Mouse (Mus musculus) forebrain, embryonic 14.5 days (tissue): Measurements from ENCODE around the gene Acsbg1. TPM values are rescaled to one million over a fixed set of nuclear protein-coding genes. Genes with fewer than 3 reads are reported as not detected.
A peak's percentile ranks its signal among the peaks of the same experiment; 100 is the strongest.

Experiments
- ATAC-seq: fragments of 200-750 bp; cut with Nextera tagmentation; 2 replicates; pipeline ENCODE4 v1.8.0; 2017; ENCODE audit warnings: mild to moderate bottlenecking, moderate library complexity
- DNase-seq: peaks from one replicate; pipeline ENCODE4 v3.0.0-alpha.2; 2015; ENCODE audit warnings: low spot score
- H3K27ac ChIP-seq: fragments of 300-500 bp; sonication (generic); 2 replicates; pipeline ENCODE4 v1.5.1; 2014; ENCODE audit warnings: low read depth, mild to moderate bottlenecking, control low read depth, low read length, moderate library complexity
- H3K27me3 ChIP-seq: fragments of 300-500 bp; sonication (generic); replicated peaks from 2 replicates; pipeline ENCODE4 v1.6.1; 2014; ENCODE audit warnings: low read length, control low read depth, mixed read lengths; ENCODE audit not compliant: control insufficient read depth, insufficient read depth
- H3K36me3 ChIP-seq: fragments of 300-500 bp; sonication (generic); 2 replicates; pipeline ENCODE4 v1.6.1; 2014; ENCODE audit warnings: low read length, control low read depth; ENCODE audit not compliant: control insufficient read depth, insufficient read depth
- H3K4me1 ChIP-seq: fragments of 300-500 bp; sonication (generic); 2 replicates; pipeline ENCODE4 v1.6.1; 2014; ENCODE audit warnings: antibody characterized with exemption, low read length, control low read depth; ENCODE audit not compliant: control insufficient read depth, insufficient read depth
- H3K4me2 ChIP-seq: fragments of 300-500 bp; sonication (generic); 2 replicates; pipeline ENCODE4 v1.6.1; 2014; ENCODE audit warnings: mild to moderate bottlenecking, control low read depth, low read length
- H3K4me3 ChIP-seq: fragments of 300-500 bp; sonication (generic); 2 replicates; pipeline ENCODE4 v1.5.1; 2014; ENCODE audit warnings: low read depth, low read length, control low read depth
- H3K9ac ChIP-seq: fragments of 300-500 bp; sonication (generic); 2 replicates; pipeline ENCODE4 v1.6.1; 2014; ENCODE audit warnings: mild to moderate bottlenecking, low read length, control low read depth, moderate library complexity
- H3K9me3 ChIP-seq: fragments of 300-500 bp; sonication (generic); replicated peaks from 2 replicates; pipeline ENCODE4 v1.6.1; 2016; ENCODE audit warnings: low read length, control low read depth, mixed read lengths; ENCODE audit not compliant: control insufficient read depth
- WGBS: fragments of 180-500 bp; shearing (Covaris S2); extraction: QIAGEN DNeasy Blood & Tissue Kit; methylation state at CpG from one replicate; pipeline ENCODE4 v1.1.7; 2014; 5-methylcytosine and 5-hydroxymethylcytosine counted together
- microRNA-seq: library from miRNA; unstranded; fragments of <30 nt; microRNA quantifications from one replicate; pipeline ENCODE4, GENCODE M21; 2016
- polyA plus RNA-seq: library from polyadenylated mRNA; unstranded; fragments of >200 nt; fragmentation: Nextera tagmentation; extraction: Ambion mirVana; gene quantifications from 2 replicates; pipeline ENCODE4 v1.2.1, GENCODE M21; 2014

Gene Acsbg1
- polyA plus RNA-seq, 1 experiment from 2014 or later = 18.6 TPM

DNA sequence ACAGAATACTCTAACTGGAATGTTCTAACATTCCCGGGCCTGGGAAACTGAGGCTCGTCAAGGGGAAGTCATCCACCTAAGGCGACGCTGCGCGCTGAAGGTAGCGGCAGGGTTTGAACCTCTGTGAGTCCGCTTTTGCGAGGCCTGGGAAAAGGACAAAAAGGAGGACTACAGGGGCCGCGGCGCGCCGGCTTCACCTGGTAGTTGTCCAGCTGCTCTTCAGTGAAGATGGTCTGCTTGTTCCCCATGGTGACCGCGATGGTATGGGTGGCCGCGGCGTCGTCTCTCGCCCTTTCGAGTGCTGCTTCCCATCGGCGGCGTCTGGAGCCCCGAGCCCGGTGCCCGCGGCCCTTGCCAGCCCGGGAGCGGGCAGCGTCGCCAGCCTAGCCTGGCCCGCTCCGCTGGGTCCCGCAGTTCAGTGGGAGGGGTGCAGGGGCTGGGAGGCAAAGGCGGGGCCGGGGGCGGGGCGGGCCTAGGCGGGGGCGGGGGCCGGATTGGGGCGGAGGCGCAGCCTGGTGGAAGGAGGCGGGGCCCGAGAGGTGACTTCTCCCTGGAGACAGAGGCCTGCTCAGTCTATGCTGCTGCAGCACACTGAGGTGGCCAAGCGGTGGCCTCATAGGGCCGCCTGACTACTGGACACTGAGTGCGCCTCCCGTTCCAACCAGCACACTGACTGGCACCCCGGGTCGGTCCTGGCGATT, 101.7 kb downstream of the Acsbg1 start, which contains the start of gene Cib2:
Gene Cib2 (minus strand): TSS at position 448 of the 701 bp plus-strand sequence.
- ATAC-seq (peak; percentile 97), DNase-seq (peak; percentile 83)
- no peaks in the 10 kb centered on the region for H3K9me3 ChIP-seq
- H3K27me3 ChIP-seq = no peaks in the 10 kb centered on the region
- peaks cover 6% of the 10 kb centered on the region; the same call in 1 of the 2 replicates for H3K4me1 ChIP-seq
- peak within 1 kb of the TSS; percentile 49 for H3K4me3 ChIP-seq
- 1% methylated on average over 54 of the region's 54 CpGs for WGBS
- H3K9ac ChIP-seq = peak within 1 kb of the TSS; percentile 67
- H3K4me2 ChIP-seq = peak within 1 kb of the TSS; percentile 66
- no peak within 1 kb of the TSS for H3K27ac ChIP-seq
- no peaks in the 10 kb centered on the region for H3K36me3 ChIP-seq

DNA sequence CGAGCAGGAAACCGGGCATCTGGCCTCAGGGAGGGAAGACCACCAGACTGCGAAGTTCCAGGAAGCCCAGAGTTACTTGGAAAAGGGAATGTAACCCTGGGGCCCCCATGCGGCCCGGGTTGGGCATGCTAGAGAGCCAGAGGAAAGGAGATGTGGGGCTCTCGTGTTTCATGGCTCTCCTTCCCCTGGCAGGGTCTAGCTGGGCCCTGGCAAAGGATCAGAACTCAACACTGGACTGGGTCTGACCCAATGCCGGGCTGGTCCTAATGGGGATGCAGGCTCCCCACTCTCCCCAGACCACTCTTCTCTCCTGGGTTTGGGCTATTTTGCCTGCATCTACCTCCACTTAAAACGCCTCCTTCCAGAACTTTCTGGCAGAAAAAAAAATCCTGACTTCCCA, 102.9 kb downstream of the Acsbg1 start:
- H3K9ac ChIP-seq = no peak overlapping the region
- H3K4me3 ChIP-seq = no peak overlapping the region
- no peak overlapping the region for H3K4me2 ChIP-seq
- H3K4me1 ChIP-seq = peaks cover 6% of the 10 kb centered on the region; the same call in 1 of the 2 replicates
- 78% methylated on average over 8 of the region's 8 CpGs for WGBS
- no peak overlapping the region for H3K27ac ChIP-seq
- no peaks in the 10 kb centered on the region for H3K27me3 ChIP-seq
- DNase-seq = no peak
- H3K36me3 ChIP-seq = no peaks in the 10 kb centered on the region
- ATAC-seq = no peak
- H3K9me3 ChIP-seq = no peaks in the 10 kb centered on the region

DNA sequence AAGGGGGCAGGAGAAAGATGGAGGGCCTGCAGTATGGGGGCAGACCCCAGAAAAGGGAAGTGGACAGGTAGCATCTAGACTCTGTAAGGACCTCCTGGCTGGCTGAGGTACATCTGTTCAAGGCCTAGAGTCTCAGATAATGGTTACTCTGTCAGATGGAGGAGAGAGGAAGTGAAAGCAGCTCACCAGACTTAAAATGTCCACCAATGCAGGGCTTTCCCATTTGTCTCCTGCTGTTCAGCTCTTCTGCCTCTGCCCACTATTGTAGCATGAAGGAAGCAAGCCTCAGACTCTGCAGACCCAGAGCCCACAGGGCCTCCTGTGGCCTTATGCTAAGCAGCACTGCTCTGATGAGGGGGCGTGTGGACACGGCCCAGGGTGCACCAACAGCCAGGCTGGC, 106.6 kb downstream of the Acsbg1 start:
- ATAC-seq (no peak), DNase-seq (no peak)
- H3K27me3 ChIP-seq = no peaks in the 10 kb centered on the region
- 0 out of 2 replicates have a peak, but pooled peaks cover 3% of the 10 kb centered on the region for H3K4me1 ChIP-seq
- 78% methylated on average over 2 of the region's 2 CpGs for WGBS
- H3K4me2 ChIP-seq = no peak overlapping the region
- H3K9me3 ChIP-seq = no peaks in the 10 kb centered on the region
- no peak overlapping the region for H3K4me3 ChIP-seq
- no peak overlapping the region for H3K9ac ChIP-seq
- H3K27ac ChIP-seq = no peak overlapping the region
- H3K36me3 ChIP-seq = no peaks in the 10 kb centered on the region

Small RNA genes lying within 50 kb of the gene (microRNA-seq; reads per million reads assigned to microRNA genes)
- gene Mir5710 = not detected

Other genes starting within 250 kb of the Acsbg1 start
- 39.5 and 53.7 TPM in 2 replicates for gene Dmxl2, start 160.2 kb downstream of the Acsbg1 start, polyA plus RNA-seq
- gene Sh2d7, start 122.9 kb downstream of the Acsbg1 start, polyA plus RNA-seq = 0.10 TPM in 2 replicates
- gene Cib2, start 101.7 kb downstream of the Acsbg1 start, polyA plus RNA-seq = 42.7 and 43.4 TPM in 2 replicates
- 141 and 175 TPM in 2 replicates for gene Idh3a, start 75.5 kb downstream of the Acsbg1 start, polyA plus RNA-seq
- 5.2 and 5.5 TPM in 2 replicates for gene Dnaja4, start 37.0 kb upstream of the Acsbg1 start, polyA plus RNA-seq
- gene Wdr61, start 72.6 kb upstream of the Acsbg1 start, polyA plus RNA-seq = 141 and 159 TPM in 2 replicates
- gene Crabp1, start 102.9 kb upstream of the Acsbg1 start, polyA plus RNA-seq = 44.7 and 51.7 TPM in 2 replicates
- 51.6 and 62.2 TPM in 2 replicates for gene Ireb2, start 201.9 kb upstream of the Acsbg1 start, polyA plus RNA-seq